Mouse (Mus musculus): Measurements from ENCODE around the gene Tmem150b.

- TF ChIP-seq CTCF (IDR thresholded peaks at IDR 0.05) (no peak), POLR2A (IDR thresholded peaks at IDR 0.05; ENCODE audit: insufficient read depth, low read depth, low read length) (no peak)
Measured at GRCm38 (mm10) chr7:4719276-4719675, 5.8 kb downstream of the Tmem150b start.

All from heart, adult 2 months (tissue).